ENCODE assay signal across 9 mouse cellular contexts in the genomic region with DNA sequence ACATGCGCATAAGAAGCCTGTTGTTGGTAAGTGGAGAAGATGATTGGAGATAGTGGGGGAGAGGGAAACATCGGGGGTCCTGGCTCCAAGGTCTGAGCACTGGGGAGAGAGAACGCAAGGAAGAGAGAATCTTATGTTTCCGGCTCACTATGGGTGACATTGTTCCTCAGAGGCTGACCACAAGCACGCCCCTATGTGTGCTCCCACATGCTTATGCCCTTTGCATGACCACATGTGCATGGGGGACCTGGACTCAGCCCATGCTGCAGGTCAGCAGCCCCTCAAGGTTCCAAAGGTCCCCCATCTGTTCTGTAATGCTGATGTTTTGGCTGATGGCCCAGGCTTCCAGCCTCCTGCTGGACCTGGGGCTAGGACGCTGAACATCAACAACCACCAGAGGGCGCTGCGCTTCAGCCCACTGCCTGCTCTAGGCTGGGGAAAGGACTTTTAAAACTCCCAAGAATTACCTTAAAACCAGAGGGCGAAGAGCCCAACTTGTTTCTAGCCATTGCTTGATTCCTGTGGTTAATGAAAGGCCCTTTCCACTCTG.
DNase-seq lines count a peak whose midpoint lies in the region; ATAC-seq and TF ChIP-seq lines count a peak whose summit lies in the region.
"Had no signal": no experiment of that assay in that cellular context is flagged by ENCODE, and none has a peak within 500 bp of the region (broad histone marks: within the 10 kb centered on the region; RNA-seq: fewer than 3 reads in every experiment).

No protein-coding gene starts in this region.

- H3K4me2 ChIP-seq in kidney, postnatal 0 days (ENCODE audit: low read length), result no peak overlapping the region
- H3K4me2 ChIP-seq in lung, embryonic 14.5 days, result no peak overlapping the region
- H3K4me2 ChIP-seq: embryonic facial prominence, embryonic 13.5 days had no signal

- peaks cover 1% of the 10 kb centered on the region; the same call in 1 of the 2 replicates for H3K9me3 ChIP-seq in embryonic facial prominence, embryonic 10.5 days
- H3K9me3 ChIP-seq in kidney, postnatal 0 days (replicated peaks; ENCODE audit: low read length), result no peaks in the 10 kb centered on the region
- H3K9me3 ChIP-seq in lung, embryonic 14.5 days (ENCODE audit: low read depth, low read length), result no peaks in the 10 kb centered on the region
- H3K9me3 ChIP-seq: embryonic facial prominence, embryonic 13.5 days had no signal

- ATAC-seq in kidney, postnatal 0 days (replicated peaks; ENCODE audit: low FRiP score, low read depth), result 0 out of 2 replicates have a peak, but pooled peaks have one; percentile 46
- peak; percentile 84 for ATAC-seq in lung, embryonic 14.5 days (ENCODE audit: insufficient read depth)

- H3K36me3 ChIP-seq in embryonic facial prominence, embryonic 10.5 days (replicated peaks), result no peaks in the 10 kb centered on the region
- H3K36me3 ChIP-seq in kidney, postnatal 0 days (ENCODE audit: insufficient read depth, low read length), result no peaks in the 10 kb centered on the region
- H3K36me3 ChIP-seq in lung, embryonic 14.5 days (ENCODE audit: insufficient read depth), result no peaks in the 10 kb centered on the region
- H3K36me3 ChIP-seq: embryonic facial prominence, embryonic 13.5 days had no signal

- H3K27me3 ChIP-seq in embryonic facial prominence, embryonic 10.5 days (replicated peaks; ENCODE audit: low read depth, poor library complexity, severe bottlenecking), result no peaks in the 10 kb centered on the region
- H3K27me3 ChIP-seq in kidney, postnatal 0 days (ENCODE audit: insufficient read depth, low read length), result no peaks in the 10 kb centered on the region
- no peaks in the 10 kb centered on the region for H3K27me3 ChIP-seq in lung, embryonic 14.5 days (ENCODE audit: insufficient read depth, low read length)
- H3K27me3 ChIP-seq: embryonic facial prominence, embryonic 13.5 days had no signal

- 0 out of 2 replicates have a peak, but pooled peaks cover 3% of the 10 kb centered on the region for H3K4me1 ChIP-seq in embryonic facial prominence, embryonic 10.5 days
- H3K4me1 ChIP-seq in kidney, postnatal 0 days (replicated peaks; ENCODE audit: insufficient read depth, low read length), result no peaks in the 10 kb centered on the region
- H3K4me1 ChIP-seq in lung, embryonic 14.5 days (ENCODE audit: insufficient read depth), result no peaks in the 10 kb centered on the region

- no peak overlapping the region for H3K27ac ChIP-seq in embryonic facial prominence, embryonic 10.5 days (replicated peaks)
- no peak overlapping the region for H3K27ac ChIP-seq in kidney, postnatal 0 days
- no peak overlapping the region for H3K27ac ChIP-seq in lung, embryonic 14.5 days (ENCODE audit: low read depth)
- H3K27ac ChIP-seq: embryonic facial prominence, embryonic 13.5 days had no signal

- no peak overlapping the region for H3K9ac ChIP-seq in kidney, postnatal 0 days (ENCODE audit: low read depth, low read length)
- H3K9ac ChIP-seq in lung, embryonic 14.5 days, result no peak overlapping the region
- H3K9ac ChIP-seq: embryonic facial prominence, embryonic 13.5 days had no signal

- TF ChIP-seq CTCF in kidney, postnatal 0 days (IDR thresholded peaks at IDR 0.05; ENCODE audit: low read depth), result peak; percentile 94
- peak; percentile 97 for TF ChIP-seq CTCF in lung, embryonic 14.5 days (IDR thresholded peaks at IDR 0.05; ENCODE audit: low read depth)

- H3K4me3 ChIP-seq in embryonic facial prominence, embryonic 10.5 days, result no peak overlapping the region
- no peak overlapping the region for H3K4me3 ChIP-seq in kidney, postnatal 0 days (replicated peaks; ENCODE audit: low read depth, low read length)
- H3K4me3 ChIP-seq in lung, embryonic 14.5 days (ENCODE audit: low read depth, low read length), result no peak overlapping the region
- H3K4me3 ChIP-seq: embryonic facial prominence, embryonic 13.5 days had no signal

- WGBS in embryonic facial prominence, embryonic 10.5 days, result 54% methylated on average over 9 of the region's 9 CpGs
- 40% methylated on average over 9 of the region's 9 CpGs for WGBS in kidney, postnatal 0 days
- 43% methylated on average over 9 of the region's 9 CpGs for WGBS in lung, embryonic 14.5 days

- peak; percentile 47 for DNase-seq in 416B (ENCODE audit: low read depth)
- peak; percentile 66 for DNase-seq in adrenal gland, adult 2 months
- peak; percentile 81 for DNase-seq in embryonic facial prominence, embryonic 10.5 days (ENCODE audit: low spot score)
- peak; percentile 7 to 26 for DNase-seq in heart, adult 9 months (ENCODE audit: low spot score in 2 of 2)
- DNase-seq in kidney, postnatal 0 days (ENCODE audit: low spot score), result peak; percentile 90
- peak; percentile 95 for DNase-seq in lung, embryonic 14.5 days
- DNase-seq in ovary, postnatal 36 days (ENCODE audit: low spot score), result peak; percentile 64
- peak; percentile 53 to 86 for DNase-seq in urinary bladder, postnatal 4 days (ENCODE audit: low spot score in 2 of 2)

Comparison
In these comparisons a context has a peak if more than half of its experiments do, and no peak if none do; other contexts are left out.
1. DNase-seq: peak in every context shown above with its lines; median percentile 95 in lung, embryonic 14.5 days; 90 in kidney, postnatal 0 days; 81 in embryonic facial prominence, embryonic 10.5 days; 70 in urinary bladder, postnatal 4 days; 66 in adrenal gland, adult 2 months; 64 in ovary, postnatal 36 days; 47 in 416B; 16 in heart, adult 9 months.